Mouse (Mus musculus) gastrocnemius, adult 8-10 months (tissue): Measurements from ENCODE around the gene Pim3. TPM values are rescaled to one million over a fixed set of nuclear protein-coding genes. Genes with fewer than 3 reads are reported as not detected.
A peak's percentile ranks its signal among the peaks of the same experiment; 100 is the strongest.

Experiments
- DNase-seq, 2 experiments: peaks; one replicate each; pipeline ENCODE4 v3.0.0; 2022; ENCODE audit warnings: low spot score in 2 of 2
- total RNA-seq, 4 experiments: library from RNA; stranded (reverse); gene quantifications; 2 replicates each; pipeline ENCODE4 v1.2.4; 2022

The Pim3 gene
- total RNA-seq, 4 experiments from 2014 or later, result 19.5 to 42.9 (median 25.7) TPM

DNA sequence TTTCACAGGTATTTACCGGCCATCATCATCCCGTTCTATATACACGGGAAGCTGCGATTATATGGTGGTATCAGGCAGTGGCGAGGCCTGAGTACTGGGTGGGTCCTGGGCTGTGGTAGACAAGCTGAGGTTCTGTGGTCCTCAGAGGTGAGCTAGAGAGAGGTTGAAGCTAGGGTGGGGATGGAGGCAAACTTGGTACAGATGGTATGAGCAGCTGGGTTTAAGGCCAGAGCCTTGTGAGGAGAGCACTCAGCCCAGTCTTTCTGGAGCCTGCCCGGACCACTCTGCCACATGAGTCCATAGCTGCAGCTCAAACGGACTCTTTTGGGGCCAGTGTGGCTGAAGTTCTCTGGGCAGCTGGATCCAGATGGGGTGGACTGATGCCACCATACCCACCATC, 4.6 kb upstream of the Pim3 start:
- DNase-seq, result no peak

DNA sequence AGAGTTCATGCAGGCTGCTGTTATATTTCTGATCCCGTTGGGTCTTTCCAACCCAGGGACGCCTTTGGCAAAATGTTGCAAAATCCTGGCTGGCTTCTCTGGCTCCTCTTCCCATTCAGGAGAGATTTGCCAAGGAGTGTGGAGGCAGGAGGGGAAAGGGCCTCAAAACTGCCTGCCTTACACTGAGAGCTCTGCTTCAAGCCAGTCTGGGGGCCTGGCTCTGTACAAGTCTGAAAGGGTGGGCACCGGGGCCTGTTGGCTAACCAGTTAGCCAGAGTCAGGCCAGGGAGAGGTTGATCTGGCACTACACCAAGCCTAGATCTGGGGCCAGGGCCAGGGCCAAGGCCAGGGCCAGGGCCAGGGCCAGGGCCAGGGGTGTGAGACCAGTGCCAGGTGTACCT, 3.8 kb upstream of the Pim3 start:
- peak; percentile 61 to 69 for DNase-seq

DNA sequence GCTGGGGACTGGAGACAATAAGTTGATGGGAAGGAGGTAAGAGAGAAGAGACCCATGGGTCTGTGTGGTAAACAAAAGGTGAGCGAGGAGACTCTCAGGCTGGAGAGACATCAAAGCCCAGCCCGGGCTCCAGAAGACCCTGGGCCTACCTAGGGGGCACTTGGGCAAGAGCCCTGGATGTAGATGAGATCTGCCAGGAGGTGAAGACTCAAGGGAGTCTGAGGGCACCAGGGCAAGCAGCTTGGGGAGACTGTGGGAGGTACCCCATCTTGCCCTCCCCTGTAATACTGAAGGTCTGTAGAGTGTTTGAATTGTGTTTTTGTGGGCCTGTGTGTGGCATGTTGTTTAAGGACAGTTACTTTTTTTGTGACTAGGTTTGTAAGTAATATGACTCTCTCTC, 3.3 kb upstream of the Pim3 start:
- no peak for DNase-seq

DNA sequence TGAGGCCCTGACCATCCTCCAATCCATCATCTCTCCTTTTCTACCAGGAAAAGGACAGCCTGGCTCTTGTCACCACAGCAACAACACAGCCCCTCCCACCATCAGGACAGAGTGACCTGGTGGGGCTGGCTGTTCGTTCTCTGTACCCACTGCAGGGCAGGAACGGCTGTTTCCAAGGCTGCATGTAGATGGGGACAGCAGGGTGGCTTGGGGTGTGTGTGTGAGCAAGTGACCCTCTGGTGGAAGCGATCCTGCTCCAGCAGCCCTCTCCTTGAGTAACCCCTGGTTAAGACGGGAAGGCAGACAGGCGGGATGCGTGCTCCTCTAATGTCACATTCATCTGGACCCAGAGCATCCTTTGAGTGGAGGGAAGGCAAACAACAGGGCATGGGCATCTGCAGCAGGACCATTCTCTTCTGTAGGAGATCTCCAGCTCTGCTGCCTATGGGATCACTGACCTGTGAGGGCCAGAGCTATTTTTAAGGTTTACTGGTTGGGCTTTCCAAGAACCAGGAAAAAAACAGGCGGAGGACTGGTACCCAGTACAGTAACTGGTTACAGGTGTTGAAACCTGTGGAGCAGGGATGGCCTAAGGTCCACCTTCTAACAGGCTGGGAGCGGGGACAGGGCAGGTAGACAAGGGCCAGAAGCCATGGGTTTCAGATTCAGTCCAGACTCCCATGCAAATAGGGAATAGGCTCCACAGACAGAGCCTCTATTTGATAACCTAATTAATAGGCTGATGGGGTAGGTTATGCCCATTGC, 2.6 kb upstream of the Pim3 start:
- DNase-seq, result no peak

DNA sequence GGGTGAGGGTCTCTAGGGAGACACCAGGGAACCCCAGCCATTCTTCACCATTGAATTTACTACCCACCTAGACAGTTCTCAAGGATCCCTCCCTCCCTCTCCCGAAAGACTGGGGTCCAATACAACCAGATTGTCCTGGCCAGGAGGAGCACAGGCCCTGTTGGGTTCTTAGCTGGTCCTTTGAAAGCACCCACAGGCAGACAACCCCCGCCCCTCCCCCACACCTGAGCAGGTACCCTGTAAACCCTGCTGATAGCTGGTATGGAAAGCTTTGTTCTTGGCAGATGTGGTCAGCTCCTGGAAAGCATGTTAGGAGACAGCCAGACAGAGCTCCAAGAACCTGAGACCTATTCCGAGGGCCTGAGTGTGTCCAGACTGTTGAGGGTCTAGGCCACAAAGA, 1.2 kb upstream of the Pim3 start:
- no peak for DNase-seq

DNA sequence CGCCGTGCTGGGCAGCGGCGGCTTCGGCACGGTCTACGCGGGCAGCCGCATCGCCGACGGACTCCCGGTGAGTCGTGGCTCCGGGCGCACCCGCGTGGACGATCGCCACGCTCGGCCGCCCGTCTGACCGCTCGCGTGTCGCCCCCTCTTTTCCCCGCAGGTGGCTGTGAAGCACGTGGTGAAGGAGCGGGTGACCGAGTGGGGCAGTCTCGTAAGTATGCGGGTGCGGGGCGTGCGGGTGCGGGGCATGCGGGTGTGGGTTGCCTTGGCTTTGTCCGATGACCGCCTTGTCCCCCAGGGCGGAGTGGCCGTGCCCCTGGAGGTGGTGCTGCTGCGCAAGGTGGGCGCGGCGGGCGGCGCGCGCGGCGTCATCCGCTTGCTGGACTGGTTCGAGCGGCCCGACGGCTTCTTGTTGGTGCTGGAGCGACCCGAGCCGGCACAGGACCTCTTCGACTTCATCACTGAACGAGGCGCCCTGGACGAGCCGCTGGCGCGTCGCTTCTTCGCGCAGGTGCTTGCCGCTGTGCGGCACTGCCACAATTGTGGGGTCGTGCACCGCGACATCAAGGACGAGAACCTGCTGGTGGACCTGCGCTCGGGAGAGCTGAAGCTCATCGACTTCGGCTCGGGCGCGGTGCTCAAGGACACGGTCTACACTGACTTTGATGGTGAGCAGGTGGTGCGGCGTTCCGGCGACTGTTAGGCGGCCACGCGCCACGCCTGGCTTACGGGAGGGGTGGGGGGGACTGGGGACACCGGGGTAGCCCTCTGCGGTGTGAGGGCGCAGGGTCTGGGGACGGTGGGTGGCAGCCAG, 1.1 kb downstream of the Pim3 start:
- peak in 1 of 2 experiments; percentile 50 for DNase-seq

DNA sequence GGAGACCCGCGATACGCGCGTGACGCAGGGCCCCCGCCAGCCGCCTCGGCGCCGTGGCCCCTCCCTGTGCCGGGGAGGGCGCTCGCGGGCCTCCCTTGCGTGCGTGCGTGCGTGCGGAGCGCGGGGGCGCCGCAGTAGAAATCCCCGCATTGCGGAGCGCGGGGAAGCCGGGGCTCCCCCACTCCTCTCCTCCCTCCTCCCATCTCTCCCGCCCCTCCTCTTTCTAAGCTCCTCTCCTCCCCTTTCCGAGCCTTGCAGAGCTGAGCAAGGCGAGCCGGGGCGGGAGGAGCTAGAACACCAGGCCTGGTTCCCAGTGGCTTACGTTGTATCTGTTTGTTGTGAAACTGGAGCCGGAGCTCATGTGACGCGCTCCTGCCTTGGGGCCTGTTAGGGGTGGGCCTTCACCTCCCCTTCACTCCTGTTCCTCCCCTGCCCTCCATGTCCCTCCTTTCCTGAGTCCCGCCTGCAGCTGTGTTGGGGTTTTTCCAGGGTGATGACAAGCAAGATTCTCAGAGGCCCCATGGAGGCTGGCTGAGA, 1.8 kb downstream of the Pim3 start:
- DNase-seq, result peak; percentile 89 to 94

DNA sequence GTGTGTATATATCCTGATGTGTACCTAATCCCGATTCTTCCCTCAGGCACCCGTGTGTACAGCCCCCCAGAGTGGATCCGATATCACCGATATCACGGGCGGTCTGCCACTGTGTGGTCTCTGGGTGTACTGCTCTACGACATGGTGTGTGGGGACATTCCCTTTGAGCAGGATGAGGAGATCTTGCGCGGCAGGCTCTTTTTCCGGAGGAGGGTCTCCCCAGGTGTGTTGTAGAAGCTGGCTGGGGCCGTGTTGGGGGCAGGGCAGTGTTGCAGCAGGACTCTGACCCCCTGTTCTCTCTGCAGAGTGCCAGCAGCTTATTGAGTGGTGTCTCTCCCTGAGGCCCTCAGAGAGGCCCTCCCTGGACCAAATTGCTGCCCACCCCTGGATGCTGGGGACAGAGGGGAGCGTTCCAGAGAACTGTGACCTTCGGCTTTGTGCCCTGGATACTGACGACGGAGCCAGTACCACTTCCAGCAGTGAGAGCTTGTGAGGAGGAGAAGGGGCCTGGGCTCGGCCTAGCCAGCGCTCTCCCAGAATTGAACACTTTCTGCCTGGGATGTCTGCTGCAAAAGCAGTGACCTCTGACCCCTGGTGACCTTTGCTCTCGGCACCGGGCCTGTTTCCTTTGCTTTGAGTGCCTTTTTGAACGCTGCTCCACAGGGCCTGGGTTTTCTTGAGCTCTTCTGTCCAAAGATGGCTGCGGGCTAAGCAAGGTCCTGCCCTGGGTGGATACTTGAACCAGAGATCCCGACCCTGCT, 2.5 kb downstream of the Pim3 start:
- DNase-seq, result peak in 1 of 2 experiments; percentile 41

DNA sequence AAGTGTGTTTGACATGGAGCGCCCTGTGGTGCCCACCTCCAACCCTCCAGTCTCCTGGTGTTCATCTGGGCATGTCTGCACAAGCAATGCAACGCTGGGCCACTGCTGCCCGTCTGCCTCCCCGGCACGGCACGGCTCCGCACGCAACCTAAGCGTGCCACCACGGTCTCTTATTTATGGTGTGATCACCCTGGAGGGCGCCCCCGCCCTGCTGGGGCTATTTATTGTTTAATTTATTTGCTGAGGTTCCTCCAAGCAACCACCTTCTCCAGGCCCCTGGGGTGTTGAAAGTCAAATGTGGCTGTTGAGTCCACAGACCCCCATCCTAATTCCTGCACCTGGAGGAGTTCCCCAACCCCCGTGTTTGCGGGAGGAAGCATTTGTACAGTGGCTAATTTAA, 3.1 kb downstream of the Pim3 start:
- no peak for DNase-seq

DNA sequence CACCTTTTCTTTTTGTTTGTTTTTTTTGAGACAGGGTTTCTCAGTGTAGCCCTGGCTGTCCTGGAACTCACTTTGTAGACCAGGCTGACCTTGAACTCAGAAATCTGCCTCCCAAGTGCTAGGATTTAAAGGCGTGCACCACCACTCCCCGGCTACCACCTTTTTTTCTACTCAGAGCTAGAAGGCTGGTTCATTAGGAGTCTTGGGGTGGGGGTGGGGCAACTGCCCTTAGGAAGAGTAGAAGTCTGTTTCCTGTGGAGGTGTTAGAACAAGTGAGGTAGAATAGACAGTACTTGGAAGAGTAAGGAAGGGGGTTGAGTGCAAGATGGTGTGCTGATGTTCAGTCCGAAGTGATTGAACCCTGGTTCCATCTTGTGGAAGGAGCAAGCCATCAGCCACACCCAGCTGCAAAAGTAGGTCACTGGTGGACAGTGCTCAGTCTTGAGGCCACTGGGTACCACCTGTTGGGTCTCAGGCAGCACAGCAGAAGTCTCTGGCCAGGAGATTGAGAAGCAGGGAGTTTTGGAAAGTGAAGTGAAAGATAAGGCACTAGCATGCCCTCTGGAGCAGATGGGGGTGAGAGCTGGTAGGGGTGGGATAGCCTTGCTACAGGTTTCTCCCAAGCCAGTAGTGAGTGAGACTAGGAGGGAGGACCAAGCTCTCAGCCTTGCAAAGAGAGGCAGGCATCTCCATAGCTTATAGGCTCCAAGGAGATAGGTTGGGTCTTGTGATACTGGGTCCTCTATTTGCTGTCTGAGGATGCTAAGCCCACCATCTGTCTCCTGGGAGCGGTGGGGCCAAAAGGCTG, 4.1 kb downstream of the Pim3 start:
- DNase-seq, result no peak

DNA sequence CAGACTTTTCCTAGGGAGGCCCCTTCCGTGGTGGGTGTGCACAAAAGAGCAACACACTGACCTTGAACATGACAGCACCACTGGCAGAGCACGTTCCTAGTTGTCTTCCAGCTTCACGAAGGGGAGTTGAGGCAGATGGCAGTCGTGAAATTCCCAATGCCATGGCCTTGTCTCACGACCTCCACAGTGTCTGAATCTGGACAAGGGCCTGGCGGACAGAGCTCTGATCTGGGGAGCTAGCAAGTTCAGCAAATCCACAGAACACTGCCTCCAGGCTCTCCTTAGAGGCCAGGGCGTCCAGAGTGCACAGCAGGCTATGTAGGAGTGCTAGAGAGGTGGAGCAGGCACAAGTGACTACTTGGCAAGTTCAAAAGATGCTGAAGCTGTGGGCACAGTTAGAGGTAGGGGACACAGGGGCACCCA, 5.0 kb downstream of the Pim3 start:
- no peak for DNase-seq

DNA sequence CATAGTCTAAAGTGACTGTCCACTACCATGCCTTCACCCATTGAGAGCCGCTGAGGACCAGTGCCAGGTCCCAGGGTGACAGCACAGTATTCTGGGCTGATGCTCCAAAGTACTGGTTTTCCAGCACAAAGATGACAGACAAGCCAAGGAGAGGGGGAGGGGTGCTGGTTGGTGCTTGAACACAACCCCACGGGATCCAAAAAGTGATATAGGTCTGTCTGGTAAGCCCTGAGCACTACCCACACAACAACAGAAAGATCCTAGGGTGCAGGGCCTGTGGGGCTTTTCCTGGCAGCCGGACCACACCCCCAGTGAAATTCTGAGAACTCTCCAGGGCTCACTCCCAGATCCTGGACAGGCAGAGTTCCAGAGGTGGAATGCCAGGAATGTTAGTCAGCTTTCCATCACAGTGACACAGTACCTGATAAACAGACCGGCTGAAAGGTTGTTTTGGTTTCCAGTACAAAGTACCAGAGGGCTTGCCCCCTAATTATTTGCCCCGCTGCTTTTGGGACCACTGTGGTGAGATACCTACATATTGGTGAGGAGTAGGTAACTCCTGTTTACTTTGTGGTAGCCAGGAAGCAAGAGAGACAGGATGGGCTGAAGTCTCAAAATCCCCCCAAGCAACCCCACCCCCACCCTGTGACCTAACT, 5.5 kb downstream of the Pim3 start:
- peak in 1 of 2 experiments; percentile 52 for DNase-seq

DNA sequence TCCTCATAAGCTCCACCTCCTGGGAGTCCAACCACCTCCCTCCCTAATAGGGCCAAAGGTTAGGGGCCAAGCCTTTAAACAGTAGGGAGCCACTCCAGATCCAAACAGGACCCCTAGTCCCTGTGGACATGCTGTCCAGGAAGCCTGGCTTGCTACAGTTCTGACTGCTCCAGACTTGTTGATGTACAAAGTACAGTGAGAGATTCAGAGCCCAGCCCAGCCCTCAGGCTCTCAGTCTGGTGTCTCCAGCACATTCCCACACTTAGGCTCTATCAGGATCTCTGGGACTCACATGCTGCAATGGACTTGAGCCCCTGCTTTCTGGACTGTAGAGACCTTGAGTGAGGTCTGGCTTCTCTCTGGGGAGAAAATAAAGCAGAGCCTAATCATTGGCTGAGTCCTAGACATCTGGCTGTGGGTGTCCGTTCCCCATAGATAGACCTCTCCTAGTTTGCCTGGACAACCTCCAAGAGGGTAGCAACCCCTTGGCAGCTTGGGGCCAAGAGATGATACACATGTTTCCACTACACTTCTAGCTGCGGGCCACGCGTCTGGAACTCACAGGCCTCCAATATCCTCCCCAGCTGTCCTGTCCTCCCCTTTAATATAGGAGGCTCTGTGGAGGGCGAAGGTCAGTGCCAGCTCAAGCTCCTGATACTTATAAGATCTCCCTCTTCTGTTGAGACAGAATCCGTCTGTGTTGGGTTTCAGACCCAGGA, 6.2 kb downstream of the Pim3 start:
- DNase-seq, result no peak

DNA sequence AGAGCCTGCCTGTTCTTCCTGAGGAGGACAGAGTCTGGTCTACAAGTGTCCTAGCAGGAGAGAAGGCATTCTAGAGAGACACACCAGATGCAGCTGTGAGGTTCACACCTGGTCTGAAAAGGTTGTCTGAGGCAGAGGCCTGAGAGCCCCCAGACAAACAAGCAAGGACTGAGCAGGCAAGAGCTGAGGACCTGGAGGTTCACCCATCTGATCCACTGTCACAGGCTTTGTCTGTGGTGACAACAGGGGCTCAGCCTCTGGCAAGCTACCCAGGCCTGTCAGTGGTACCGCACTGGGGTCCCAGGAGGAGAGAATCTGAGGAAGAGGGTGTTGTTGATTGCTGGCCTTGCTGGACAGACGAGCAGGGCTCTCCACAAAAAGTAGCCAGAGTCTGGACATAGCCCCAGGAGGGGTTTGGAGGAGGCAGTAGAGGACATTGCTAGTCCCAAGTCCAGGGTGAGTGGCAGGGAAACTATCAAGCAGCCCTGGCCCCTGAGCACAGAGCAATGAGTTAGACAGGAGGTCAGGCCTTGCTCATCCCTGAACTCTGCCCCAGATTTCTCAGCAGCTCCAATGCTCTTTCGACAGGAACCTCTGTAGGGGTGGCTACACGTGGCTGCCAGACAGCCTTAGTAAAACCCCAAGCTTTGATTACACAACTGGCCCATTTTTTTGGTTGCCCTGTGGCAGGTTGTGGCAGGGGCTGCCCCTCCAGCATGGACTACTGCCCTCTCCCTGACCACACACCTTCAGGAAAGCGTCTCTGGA, 8.6 kb downstream of the Pim3 start:
- DNase-seq, result no peak

DNA sequence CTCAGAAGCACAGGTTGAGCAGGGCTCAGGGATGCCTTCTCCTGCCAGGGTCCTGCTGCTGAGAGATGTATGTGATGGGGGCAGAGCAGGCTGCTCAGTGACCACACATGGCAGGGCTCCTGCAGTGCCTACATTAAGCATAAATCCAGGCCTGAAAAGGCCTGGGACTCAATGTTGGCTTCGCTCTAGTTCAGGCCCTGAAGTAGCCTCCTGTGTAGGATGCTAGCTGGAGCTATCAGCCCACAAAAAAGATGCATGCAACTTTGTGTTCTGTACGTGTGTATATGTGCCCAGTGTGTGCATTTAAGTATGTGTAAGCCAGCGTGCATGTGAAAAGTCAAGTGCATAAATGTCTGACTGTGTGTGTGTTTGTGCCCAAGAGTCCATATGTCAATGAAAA, 12.1 kb downstream of the Pim3 start:
- DNase-seq, result no peak

DNA sequence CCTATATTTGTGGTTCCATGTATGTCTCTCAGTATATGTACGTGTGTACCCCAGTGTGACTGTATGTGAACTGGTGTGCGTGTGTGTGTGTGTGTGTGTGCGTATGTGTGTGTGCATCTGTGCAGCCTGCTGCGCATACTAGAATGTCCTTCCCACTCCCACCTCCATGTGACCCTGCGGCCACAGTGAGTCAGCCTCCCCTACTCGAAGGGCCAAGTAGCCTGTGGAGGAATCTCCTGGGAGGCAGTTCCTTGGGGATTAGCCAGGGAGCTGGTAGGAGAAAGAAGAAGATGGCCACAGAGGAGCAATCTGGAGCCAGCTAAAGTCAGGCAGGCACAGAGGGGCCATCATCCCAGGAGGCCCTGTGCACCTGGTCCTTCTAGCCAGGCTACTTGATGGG, 12.5 kb downstream of the Pim3 start:
- no peak for DNase-seq

DNA sequence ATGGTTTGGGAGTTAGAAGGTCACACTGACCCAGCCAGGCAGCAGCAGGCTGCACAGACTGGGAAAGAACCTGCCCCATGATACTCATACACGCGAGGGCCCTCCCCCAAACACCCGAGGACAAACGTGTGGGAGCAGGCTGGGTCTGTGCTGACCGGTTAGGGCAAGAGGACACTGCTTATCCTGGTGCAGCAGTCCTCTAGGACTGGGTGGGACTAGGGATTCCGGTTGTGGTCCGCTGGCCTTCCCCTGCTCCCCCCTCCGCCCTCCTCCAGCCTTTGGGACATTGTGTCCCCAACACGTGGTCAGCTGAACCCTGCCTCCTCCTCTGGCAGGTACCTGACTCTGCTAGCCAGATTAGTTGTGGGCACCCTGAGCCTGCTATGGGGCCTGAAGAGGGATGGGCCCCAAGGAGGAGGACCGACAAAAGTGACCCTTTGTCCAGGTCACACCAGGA, 13.7 kb downstream of the Pim3 start:
- no peak for DNase-seq

DNA sequence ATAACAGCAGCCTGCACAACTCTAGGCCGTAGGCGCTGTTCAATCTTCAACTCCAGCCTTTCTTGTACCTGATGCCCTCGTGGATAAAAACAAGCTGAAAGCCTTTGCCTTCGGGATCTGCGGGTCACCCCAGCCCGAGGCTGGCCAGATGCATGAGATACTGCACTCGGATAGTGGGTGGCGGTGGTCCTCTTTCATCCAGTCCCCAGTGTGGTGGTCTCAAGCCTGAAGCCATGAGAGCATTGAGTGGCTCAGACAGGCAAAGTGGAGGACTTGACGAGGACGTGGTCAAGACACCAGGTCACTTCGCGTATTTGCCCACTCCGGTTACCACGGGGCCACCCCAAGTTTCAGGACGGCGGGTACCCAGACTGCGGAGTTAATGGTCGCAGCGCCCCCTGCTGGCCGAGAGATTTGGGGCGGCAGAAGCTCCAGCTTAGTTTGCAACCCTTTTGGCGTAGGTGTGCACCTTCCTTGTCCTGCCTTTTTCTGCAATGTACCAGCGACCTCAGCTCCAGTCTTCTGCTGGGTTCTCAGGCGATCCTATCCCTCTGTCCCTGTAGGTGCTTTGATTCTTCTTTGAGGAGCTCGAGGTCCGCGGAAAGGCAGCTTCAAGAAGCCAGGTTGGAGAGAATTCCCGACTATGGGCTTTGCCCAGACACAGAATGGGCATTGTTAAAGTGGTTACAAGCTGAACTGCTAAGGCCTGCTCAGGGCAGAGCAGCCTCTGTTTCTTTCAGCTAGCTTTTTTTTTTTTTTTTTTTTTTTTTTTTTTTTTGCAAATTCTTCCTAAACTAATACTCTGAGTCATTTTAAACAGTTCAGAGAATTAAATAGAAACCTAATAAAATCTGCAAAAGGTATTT, 14.4 kb downstream of the Pim3 start:
- peak; percentile 58 to 67 for DNase-seq
